Mouse (Mus musculus): ENCODE results near the gene Slc35a5.

Slc35a5 gene

DNA sequence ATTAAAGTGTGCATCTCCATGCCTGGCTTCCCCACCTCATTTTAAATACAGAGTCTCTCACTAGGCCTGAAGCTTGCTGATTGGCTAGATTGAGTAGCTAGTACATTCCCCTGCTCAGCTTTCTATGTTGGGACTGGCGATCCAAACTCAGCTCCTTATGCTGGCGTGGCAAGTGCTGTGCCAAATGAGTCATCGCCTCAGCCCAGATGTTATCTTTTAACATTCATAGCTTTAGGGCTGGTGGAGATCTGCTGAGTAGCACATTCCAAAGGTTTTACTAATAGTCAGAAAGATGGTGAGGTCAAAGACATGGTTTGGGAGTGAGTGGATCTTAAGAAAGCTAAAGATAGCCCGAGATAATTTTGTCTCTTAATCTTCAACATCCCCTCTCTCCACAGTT, 48.0 kb downstream of the Slc35a5 start:
- peak; percentile 57 to 79 for DNase-seq

DNA sequence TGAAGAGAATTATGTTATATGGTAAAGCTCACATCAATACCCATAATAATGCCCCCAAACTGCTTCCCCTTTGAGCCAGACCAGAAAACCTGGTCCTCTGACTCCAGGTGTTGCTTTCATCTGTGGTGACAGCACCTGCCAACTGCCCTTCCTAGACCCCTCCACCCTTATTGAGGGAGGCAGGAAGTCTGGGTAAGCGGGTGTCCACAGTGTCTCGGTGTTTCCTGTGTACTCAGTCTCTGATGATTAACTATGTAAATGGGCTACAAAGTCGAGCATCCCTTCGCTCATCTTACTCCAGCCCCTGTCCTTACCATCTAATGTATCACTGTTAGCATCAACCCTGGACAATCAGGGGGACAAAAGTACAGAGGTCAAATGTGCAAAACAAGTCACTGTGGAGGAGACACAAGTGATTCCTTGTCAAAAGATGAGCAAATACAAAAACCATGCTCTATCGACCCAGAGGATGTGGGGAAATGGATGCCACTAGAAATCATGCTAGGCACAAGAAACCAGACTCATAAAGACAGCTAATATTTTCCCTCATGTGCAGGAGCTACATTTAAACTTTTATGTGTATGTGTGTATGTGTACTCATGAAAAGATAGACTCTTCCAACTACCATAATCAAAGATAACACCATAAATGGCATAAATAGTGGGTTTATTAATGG, 50.2 kb downstream of the Slc35a5 start:
- DNase-seq: no peak

DNA sequence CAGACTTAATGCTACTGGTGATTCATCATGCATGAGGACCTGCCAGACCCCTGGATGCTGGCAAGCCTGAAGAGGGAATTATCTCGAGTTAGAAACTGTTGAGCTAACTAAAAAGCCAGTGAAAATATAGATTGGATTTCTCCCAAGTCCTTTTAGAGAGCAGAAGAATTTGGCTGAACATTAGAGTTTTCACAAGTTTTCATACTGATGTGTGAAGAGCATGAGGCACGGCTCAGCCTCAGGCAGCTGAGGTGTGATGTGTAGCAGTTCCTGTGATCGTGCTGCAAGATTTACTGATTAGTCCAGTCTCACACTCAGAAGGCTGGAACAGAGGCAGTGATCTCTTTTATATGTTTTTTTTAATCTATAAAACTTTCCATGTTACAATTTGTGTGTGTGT, 53.5 kb downstream of the Slc35a5 start:
- no peak for DNase-seq

DNA sequence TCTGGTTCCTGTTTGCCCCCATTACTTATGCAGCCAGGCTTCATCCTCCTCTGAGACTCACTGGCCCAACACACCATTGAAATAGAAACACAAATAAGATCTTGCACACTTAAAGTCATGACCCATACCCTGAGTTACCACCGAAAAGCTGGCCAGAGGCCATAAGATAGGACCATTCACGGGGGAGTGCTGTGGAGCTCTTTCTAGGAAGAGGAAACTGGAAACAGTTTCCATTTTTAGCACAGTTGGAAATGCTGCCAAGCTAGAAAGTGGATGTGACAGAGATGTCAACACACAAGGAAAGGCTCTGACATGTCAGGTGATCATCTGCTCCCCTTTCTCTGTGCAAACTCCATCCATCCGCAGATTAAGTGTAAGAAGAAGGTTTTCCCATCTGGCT, 57.6 kb downstream of the Slc35a5 start:
- no peak for DNase-seq

DNA sequence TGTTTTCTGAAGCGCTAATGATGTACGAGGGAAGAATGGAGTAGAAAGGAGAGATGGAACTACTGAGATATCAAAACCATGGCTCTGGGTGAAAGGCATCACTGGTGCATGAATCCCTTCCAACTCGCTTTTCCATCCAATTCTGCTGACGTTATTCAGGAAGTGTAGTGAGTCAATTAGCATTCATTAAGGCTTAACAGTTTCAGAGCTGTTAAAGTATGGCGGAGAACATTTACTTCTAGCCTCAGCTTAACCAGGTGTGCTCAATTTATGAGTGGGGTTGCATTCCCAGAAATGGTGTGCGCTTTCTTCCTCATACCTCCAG, 59.7 kb downstream of the Slc35a5 start:
- DNase-seq: no peak

DNA sequence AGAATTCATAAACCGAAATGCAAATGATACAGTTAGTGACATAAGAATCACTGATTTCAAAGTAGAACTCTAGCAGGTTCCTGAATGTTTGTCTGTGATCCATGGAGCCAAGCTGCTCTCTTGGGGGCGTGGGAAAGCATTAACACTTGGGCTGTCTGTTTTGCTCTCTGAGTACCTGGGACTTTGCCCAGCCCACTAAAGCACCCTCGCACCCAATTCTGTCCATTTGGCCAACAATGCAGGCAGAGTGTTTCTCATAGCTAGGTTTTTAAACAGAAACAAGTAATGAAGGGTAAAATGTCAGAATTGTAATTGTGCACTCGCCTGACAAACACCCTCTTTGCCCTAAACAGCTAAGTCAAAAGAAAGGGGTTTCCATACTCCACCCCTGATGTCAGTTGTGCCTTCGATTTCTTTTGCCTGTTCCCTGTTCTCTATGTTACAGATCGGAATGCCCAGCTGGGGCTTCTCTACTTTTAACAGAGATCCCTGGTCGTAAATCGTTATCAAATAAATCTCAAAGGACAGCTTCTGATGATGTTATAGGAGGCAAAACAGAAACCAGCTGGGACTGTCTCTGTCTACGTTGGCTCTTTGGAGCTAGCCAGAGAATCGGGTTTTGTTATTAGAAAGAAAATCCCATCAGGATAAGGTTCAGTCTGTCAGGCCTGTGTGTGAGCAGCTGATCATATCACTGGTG, 60.2 kb downstream of the Slc35a5 start:
- no peak for DNase-seq

DNA sequence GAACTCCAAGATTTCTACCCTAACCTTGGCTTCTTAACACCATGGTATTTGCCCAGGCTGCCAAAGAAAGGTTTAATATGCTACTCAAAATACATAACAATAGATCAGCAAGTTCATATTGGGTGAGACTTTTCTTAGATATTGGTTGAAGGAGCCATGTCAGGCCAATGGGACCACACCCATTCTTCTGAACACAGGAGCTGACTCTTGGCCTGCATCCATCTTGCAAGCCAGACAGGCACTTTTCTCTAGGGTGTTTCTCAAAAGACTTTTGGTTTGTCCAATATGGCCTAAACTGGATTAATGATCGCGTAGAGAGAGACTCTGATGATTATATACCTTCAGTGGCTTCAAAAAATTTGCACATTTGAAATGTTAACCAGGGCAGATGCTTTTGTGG, 61.0 kb downstream of the Slc35a5 start:
- no peak for DNase-seq

DNA sequence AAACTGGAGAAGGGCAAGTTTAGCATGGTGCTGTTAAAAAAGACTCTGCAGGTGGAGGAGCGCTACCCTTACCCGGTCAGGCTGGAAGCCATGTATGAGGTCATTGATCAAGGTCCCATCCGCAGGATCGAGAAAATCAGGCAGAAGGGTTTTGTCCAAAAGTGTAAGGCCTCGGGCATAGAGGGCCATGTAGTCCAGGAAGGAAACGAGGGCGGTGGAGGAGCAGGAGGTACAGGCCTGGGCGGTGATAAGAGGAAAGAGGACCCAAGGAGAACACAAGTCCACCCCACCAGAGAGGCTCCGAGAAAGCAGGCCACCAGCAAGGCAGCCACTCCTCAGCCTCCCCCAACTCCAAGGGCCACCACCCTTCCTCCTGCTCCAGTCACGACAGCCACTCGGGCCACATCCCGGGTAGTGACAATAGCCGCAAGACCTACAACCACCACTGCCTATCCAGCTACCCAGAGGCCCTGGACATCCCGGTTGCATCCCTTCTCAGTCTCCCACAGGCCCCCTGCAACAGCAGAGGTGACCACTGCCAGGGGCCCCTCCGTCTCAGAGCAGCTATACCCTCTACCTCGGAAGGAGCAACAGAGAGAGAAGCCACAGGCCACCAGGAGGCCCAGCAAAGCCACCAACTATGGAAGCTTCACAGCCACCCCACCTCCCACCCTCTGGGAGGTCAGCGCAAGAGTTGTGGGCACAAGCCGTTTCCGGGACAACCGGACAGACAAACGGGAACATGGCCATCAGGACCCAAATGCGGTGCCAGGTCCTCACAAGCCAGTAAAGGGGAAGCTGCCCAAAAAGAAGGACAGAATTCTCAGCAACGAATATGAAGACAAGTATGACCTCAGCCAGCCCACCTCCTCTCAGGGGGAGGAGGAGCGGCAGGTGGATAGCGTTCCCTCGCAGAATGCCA, 62.7 kb downstream of the Slc35a5 start:
- peak; percentile 36 to 44 for DNase-seq

DNA sequence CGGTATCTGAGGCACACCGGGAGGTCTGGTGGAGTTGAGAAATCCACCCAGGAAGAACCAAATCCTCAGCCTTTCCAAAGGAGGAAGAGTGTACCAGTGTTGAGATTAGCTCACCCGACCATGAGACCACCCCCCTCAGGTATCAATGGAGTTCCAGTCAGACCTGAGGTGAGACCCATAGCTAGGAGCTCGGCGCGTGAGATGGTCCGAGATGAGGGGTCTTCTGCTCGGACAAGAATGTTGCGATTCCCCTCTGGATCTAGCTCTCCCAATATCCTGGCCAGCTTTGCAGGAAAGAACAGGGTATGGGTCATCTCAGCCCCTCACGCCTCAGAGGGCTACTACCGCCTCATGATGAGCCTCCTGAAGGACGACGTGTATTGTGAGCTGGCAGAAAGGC, 63.5 kb downstream of the Slc35a5 start:
- no peak for DNase-seq

DNA sequence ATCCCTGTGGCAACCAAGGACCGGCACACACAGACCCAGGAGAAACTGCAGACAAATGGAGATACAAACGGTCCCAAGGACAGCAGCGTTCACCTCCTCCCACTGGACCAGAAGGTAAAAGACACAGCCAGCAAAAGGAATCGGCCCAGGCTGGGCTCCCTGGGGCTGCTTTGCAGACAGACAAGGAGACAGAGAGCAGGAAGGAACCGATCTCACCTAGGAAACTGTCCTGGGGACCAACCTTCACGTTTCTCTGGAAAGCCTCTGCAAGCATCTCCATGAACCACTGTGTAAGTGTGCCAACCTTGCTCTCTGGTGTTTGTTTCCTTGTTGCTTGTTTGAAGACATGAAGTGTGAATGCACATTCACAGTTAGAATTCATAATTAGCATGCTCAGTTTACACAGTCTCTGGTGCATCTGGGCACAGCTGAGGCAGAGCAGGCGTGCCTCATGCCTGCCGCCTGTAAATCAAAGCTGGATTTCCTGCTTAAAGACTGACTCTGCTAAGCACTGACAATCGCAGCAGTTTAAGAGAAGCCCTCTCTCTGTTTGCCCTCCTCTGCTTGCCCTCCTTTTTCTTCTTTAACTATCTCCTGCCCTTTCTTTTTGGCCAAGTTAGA, 64.3 kb downstream of the Slc35a5 start:
- DNase-seq: peak in 1 of 2 experiments; percentile 19

DNA sequence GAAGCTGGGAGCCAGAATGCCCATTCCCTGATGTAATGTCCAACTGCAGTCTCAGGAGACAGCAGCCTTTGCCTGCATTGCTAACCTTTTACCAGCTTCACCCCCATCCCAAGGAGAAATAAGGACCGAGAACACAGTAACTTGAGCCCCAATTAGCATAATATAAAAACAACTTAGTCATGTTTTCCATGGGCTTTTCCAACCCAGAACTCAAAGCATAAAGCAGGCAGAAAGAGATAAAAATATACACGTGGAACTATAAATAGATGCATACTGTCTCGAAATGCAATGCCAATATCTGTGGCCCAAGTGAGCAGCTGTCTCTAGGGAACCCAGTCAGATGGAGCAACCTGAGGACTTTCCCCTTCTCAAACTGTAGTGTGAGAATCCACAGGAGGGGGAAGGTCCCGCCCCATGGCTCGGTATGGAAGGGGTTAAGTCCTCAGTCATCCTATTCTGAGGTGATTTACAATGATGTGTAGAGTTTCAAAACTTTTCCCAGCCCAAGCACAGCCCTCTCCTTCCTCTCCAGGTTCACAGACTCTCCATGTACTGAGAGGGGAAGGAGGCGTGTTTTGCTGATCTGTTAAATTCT, 65.3 kb downstream of the Slc35a5 start, which contains the start of gene Ccdc80:
Ccdc80 (plus strand) TSS at position 266 of the 595 bp plus-strand sequence.
- DNase-seq: peak; percentile 28 to 42

DNA sequence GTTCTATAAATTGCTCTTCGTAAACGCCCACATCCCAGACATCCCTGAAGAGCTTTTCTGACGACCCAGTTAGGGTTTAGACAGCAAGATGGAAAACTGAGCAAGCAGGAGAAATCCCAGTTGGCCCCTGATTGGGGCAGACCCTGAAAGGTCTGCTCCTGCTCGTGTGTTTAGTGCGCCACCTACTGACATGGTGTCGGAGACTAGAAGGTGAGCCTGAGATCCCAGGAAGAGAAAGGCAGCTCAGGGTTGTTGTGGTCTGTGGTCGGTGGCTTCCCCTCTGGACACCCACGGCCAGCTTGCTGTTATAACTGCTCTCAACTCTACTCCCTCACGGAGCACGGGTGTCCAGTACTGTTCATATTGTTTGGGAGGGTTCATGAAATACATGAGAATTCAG, 68.5 kb downstream of the Slc35a5 start:
- DNase-seq: peak; percentile 69 to 82

Measured in lung, postnatal 4 days (tissue).